Mouse (Mus musculus): Measurements from ENCODE around the gene Abca4. TPM values are rescaled to one million over a fixed set of nuclear protein-coding genes. Genes with fewer than 3 reads are reported as not detected.
A peak's percentile ranks its signal among the peaks of the same experiment; 100 is the strongest.

Abca4 gene
- polyA plus RNA-seq, 1 experiment from 2014 or later = 0.20 TPM

- no peak overlapping the region for H3K9ac ChIP-seq (ENCODE audit: low read depth, low read length)
- 51% methylated on average over 2 of the region's 2 CpGs for WGBS (ENCODE audit: insufficient replicate concordance)
- no peak overlapping the region for H3K4me3 ChIP-seq (ENCODE audit: low read depth, low read length)
- H3K27ac ChIP-seq (ENCODE audit: low read length) = no peak overlapping the region
- H3K4me1 ChIP-seq (ENCODE audit: control insufficient read depth, low read depth, low read length) = no peaks in the 10 kb centered on the region
- H3K36me3 ChIP-seq (ENCODE audit: control insufficient read depth, insufficient read depth) = no peaks in the 10 kb centered on the region
- no peak overlapping the region for H3K4me2 ChIP-seq (ENCODE audit: low read depth, low read length)
- no peaks in the 10 kb centered on the region for H3K9me3 ChIP-seq (replicated peaks; ENCODE audit: control insufficient read depth, low read length)
- no peaks in the 10 kb centered on the region for H3K27me3 ChIP-seq (ENCODE audit: control insufficient read depth, insufficient read depth, low read depth, low read length)
- ATAC-seq (ENCODE audit: low read depth) = no peak
Observed at GRCm38 (mm10) chr3:122154080-122154479, 109.8 kb downstream of the Abca4 start.

GRCm38 (mm10) chr3:122159447-122159846, 115.2 kb downstream of the Abca4 start:
- no peak overlapping the region for H3K9ac ChIP-seq (ENCODE audit: low read depth, low read length)
- ATAC-seq (ENCODE audit: low read depth) = no peak
- WGBS (ENCODE audit: insufficient replicate concordance) = 52% methylated on average over 1 of the region's 1 CpGs
- no peak overlapping the region for H3K27ac ChIP-seq (ENCODE audit: low read length)
- H3K4me3 ChIP-seq (ENCODE audit: low read depth, low read length) = no peak overlapping the region
- H3K4me2 ChIP-seq (ENCODE audit: low read depth, low read length) = no peak overlapping the region
- H3K9me3 ChIP-seq (replicated peaks; ENCODE audit: control insufficient read depth, low read length) = no peaks in the 10 kb centered on the region
- no peaks in the 10 kb centered on the region for H3K36me3 ChIP-seq (ENCODE audit: control insufficient read depth, insufficient read depth)
- H3K27me3 ChIP-seq (ENCODE audit: control insufficient read depth, insufficient read depth, low read depth, low read length) = no peaks in the 10 kb centered on the region
- no peaks in the 10 kb centered on the region for H3K4me1 ChIP-seq (ENCODE audit: control insufficient read depth, low read depth, low read length)

DNA sequence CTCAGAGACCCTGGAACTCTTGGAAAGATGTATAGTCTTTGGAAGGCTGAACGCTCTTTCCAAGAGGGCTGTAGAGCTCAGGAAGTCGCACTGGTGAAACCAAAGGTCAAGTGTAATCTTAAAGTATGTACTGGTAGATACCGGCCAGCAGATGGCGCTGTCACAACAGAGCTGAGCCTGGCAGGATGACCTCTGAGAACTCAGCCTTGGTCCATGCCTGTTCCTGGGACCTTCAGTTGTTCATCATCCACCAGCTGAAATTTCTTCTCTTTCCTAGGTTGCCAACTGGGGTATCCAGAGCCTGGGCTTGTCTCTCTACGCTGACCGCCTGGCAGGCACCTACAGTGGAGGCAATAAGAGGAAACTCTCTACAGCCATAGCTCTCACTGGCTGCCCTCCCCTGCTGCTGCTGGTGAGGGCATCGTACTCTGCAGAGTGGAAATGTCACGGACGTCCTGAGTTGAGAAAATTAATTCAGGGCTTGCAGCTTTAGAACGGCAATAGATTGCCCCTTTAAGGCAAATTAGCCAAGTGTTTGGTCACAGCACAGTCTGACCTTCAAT, 125.5 kb downstream of the Abca4 start:
- Histone ChIP-seq H3K4me3 (ENCODE audit: low read depth, low read length) (no peak overlapping the region), H3K27me3 (ENCODE audit: control insufficient read depth, insufficient read depth, low read depth, low read length) (no peaks in the 10 kb centered on the region), H3K4me1 (ENCODE audit: control insufficient read depth, low read depth, low read length) (no peaks in the 10 kb centered on the region), H3K4me2 (ENCODE audit: low read depth, low read length) (no peak overlapping the region), H3K27ac (ENCODE audit: low read length) (no peak overlapping the region), H3K9ac (ENCODE audit: low read depth, low read length) (no peak overlapping the region), H3K36me3 (ENCODE audit: control insufficient read depth, insufficient read depth) (no peaks in the 10 kb centered on the region), H3K9me3 (replicated peaks; ENCODE audit: control insufficient read depth, low read length) (no peaks in the 10 kb centered on the region)
- 36% methylated on average over 10 of the region's 10 CpGs for WGBS (ENCODE audit: insufficient replicate concordance)
- no peak for ATAC-seq (ENCODE audit: low read depth)

DNA sequence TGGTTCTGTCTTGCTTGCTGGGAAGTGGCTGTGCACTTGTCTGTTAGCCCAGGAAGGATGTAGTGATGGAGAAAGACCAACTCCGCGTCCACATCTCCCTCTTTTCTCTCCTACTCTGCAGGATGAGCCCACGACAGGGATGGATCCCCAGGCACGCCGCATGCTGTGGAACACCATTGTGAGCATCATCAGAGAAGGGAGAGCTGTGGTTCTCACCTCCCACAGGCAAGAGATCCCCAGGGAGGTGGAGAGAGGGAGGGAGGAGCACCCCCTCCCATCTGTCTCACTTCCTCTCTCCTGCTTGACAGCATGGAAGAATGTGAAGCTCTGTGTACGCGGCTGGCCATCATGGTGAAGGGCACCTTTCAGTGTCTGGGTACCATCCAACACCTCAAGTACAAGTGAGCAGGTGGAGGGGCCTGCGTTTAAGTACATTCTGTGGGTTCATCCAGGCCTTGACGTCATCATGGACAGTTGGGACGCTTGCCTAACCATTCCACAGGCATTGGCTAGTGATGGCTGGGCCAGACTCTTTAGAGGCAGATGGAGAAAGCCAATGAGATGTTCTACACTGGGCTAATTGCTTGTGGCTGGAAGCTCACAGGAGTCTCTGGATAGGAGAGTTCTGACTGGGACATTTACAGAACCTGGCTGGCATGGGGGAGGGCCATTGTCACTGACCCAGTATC, 126.5 kb downstream of the Abca4 start:
- H3K27me3 ChIP-seq (ENCODE audit: control insufficient read depth, insufficient read depth, low read depth, low read length) = no peaks in the 10 kb centered on the region
- no peaks in the 10 kb centered on the region for H3K36me3 ChIP-seq (ENCODE audit: control insufficient read depth, insufficient read depth)
- 77% methylated on average over 10 of the region's 10 CpGs for WGBS (ENCODE audit: insufficient replicate concordance)
- H3K4me1 ChIP-seq (ENCODE audit: control insufficient read depth, low read depth, low read length) = no peaks in the 10 kb centered on the region
- no peak overlapping the region for H3K27ac ChIP-seq (ENCODE audit: low read length)
- no peak overlapping the region for H3K9ac ChIP-seq (ENCODE audit: low read depth, low read length)
- no peak for ATAC-seq (ENCODE audit: low read depth)
- no peak overlapping the region for H3K4me2 ChIP-seq (ENCODE audit: low read depth, low read length)
- no peaks in the 10 kb centered on the region for H3K9me3 ChIP-seq (replicated peaks; ENCODE audit: control insufficient read depth, low read length)
- no peak overlapping the region for H3K4me3 ChIP-seq (ENCODE audit: low read depth, low read length)

GRCm38 (mm10) chr3:122173526-122174150, 129.4 kb downstream of the Abca4 start:
- H3K36me3 ChIP-seq (ENCODE audit: control insufficient read depth, insufficient read depth) = no peaks in the 10 kb centered on the region
- ATAC-seq (ENCODE audit: low read depth) = no peak
- WGBS (ENCODE audit: insufficient replicate concordance) = 71% methylated on average over 15 of the region's 15 CpGs
- no peak overlapping the region for H3K4me2 ChIP-seq (ENCODE audit: low read depth, low read length)
- no peak overlapping the region for H3K27ac ChIP-seq (ENCODE audit: low read length)
- H3K27me3 ChIP-seq (ENCODE audit: control insufficient read depth, insufficient read depth, low read depth, low read length) = no peaks in the 10 kb centered on the region
- H3K4me1 ChIP-seq (ENCODE audit: control insufficient read depth, low read depth, low read length) = no peaks in the 10 kb centered on the region
- no peak overlapping the region for H3K9ac ChIP-seq (ENCODE audit: low read depth, low read length)
- H3K4me3 ChIP-seq (ENCODE audit: low read depth, low read length) = no peak overlapping the region
- no peaks in the 10 kb centered on the region for H3K9me3 ChIP-seq (replicated peaks; ENCODE audit: control insufficient read depth, low read length)

- ATAC-seq (ENCODE audit: low read depth) = no peak
- H3K9ac ChIP-seq (ENCODE audit: low read depth, low read length) = no peak overlapping the region
- H3K4me1 ChIP-seq (ENCODE audit: control insufficient read depth, low read depth, low read length) = no peaks in the 10 kb centered on the region
- no peaks in the 10 kb centered on the region for H3K27me3 ChIP-seq (ENCODE audit: control insufficient read depth, insufficient read depth, low read depth, low read length)
- no peak overlapping the region for H3K27ac ChIP-seq (ENCODE audit: low read length)
- H3K9me3 ChIP-seq (replicated peaks; ENCODE audit: control insufficient read depth, low read length) = no peaks in the 10 kb centered on the region
- H3K36me3 ChIP-seq (ENCODE audit: control insufficient read depth, insufficient read depth) = no peaks in the 10 kb centered on the region
- H3K4me3 ChIP-seq (ENCODE audit: low read depth, low read length) = no peak overlapping the region
- 52% methylated on average over 6 of the region's 6 CpGs for WGBS (ENCODE audit: insufficient replicate concordance)
- H3K4me2 ChIP-seq (ENCODE audit: low read depth, low read length) = no peak overlapping the region
Observed at GRCm38 (mm10) chr3:122176018-122176417, 131.8 kb downstream of the Abca4 start.

- H3K27ac ChIP-seq (ENCODE audit: low read length) = no peak overlapping the region
- ATAC-seq (ENCODE audit: low read depth) = no peak
- no peaks in the 10 kb centered on the region for H3K27me3 ChIP-seq (ENCODE audit: control insufficient read depth, insufficient read depth, low read depth, low read length)
- WGBS (ENCODE audit: insufficient replicate concordance) = 64% methylated on average over 8 of the region's 8 CpGs
- H3K4me1 ChIP-seq (ENCODE audit: control insufficient read depth, low read depth, low read length) = no peaks in the 10 kb centered on the region
- H3K9ac ChIP-seq (ENCODE audit: low read depth, low read length) = no peak overlapping the region
- H3K4me2 ChIP-seq (ENCODE audit: low read depth, low read length) = no peak overlapping the region
- H3K9me3 ChIP-seq (replicated peaks; ENCODE audit: control insufficient read depth, low read length) = no peaks in the 10 kb centered on the region
- H3K4me3 ChIP-seq (ENCODE audit: low read depth, low read length) = no peak overlapping the region
- no peaks in the 10 kb centered on the region for H3K36me3 ChIP-seq (ENCODE audit: control insufficient read depth, insufficient read depth)
Observed at GRCm38 (mm10) chr3:122176706-122177390, 132.6 kb downstream of the Abca4 start.

DNA sequence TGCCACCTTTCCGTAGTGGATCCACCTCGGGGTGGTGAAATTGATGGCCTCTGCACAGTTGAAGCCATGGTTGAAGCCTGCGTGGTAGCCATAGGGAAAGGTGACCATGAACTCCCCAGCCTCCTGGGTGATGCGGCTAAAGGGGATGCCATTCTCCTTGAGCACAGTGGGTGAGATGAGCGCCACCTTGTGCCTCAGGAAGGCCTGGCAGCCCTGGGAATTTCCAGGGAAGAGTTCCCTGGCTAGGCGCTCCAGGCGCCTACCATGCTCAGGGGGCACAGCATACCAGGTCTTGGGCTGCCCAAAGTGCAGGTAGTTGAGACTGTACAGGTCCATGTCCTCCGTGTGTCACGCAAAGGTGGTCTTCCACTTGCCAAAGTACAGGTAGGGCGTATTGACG, 139.9 kb downstream of the Abca4 start:
- Histone ChIP-seq H3K9me3 (replicated peaks; ENCODE audit: control insufficient read depth, low read length) (no peaks in the 10 kb centered on the region), H3K4me3 (ENCODE audit: low read depth, low read length) (no peak overlapping the region), H3K9ac (ENCODE audit: low read depth, low read length) (no peak overlapping the region), H3K27me3 (ENCODE audit: control insufficient read depth, insufficient read depth, low read depth, low read length) (no peaks in the 10 kb centered on the region), H3K4me2 (ENCODE audit: low read depth, low read length) (no peak overlapping the region), H3K27ac (ENCODE audit: low read length) (no peak overlapping the region), H3K4me1 (ENCODE audit: control insufficient read depth, low read depth, low read length) (no peaks in the 10 kb centered on the region), H3K36me3 (ENCODE audit: control insufficient read depth, insufficient read depth) (no peaks in the 10 kb centered on the region)
- 52% methylated on average over 11 of the region's 11 CpGs for WGBS (ENCODE audit: insufficient replicate concordance)
- ATAC-seq (ENCODE audit: low read depth) = peak; percentile 5; the same call in 1 of the 2 replicates

DNA sequence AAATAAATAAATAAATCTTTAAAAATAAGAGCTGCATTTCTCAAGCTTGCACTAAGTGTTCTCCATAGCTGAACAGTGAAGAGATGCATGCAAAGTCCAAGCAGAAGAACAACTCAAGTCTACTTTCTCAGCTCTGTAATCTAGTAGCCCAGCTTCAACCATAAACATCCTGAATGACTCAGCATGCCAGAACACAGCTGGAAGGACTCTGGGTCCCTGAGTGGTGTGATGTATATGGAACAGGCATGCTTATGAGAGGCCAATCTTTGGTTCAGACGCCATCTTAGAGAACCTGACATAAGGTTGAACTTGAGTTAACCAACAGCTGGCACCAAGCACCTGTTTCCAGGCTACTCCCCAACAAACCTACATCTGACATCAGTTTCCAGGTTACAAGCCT, 142.7 kb downstream of the Abca4 start:
- Histone ChIP-seq H3K4me2 (ENCODE audit: low read depth, low read length) (no peak overlapping the region), H3K36me3 (ENCODE audit: control insufficient read depth, insufficient read depth) (no peaks in the 10 kb centered on the region), H3K9ac (ENCODE audit: low read depth, low read length) (no peak overlapping the region), H3K9me3 (replicated peaks; ENCODE audit: control insufficient read depth, low read length) (no peaks in the 10 kb centered on the region), H3K27me3 (ENCODE audit: control insufficient read depth, insufficient read depth, low read depth, low read length) (no peaks in the 10 kb centered on the region), H3K4me1 (ENCODE audit: control insufficient read depth, low read depth, low read length) (no peaks in the 10 kb centered on the region), H3K27ac (ENCODE audit: low read length) (no peak overlapping the region), H3K4me3 (ENCODE audit: low read depth, low read length) (no peak overlapping the region)
- 22% methylated on average over 1 of the region's 1 CpGs for WGBS (ENCODE audit: insufficient replicate concordance)
- ATAC-seq (ENCODE audit: low read depth) = peak; percentile 54; the same call in 1 of the 2 replicates

Measured in liver, embryonic 16.5 days (tissue).